In the genomic region with DNA sequence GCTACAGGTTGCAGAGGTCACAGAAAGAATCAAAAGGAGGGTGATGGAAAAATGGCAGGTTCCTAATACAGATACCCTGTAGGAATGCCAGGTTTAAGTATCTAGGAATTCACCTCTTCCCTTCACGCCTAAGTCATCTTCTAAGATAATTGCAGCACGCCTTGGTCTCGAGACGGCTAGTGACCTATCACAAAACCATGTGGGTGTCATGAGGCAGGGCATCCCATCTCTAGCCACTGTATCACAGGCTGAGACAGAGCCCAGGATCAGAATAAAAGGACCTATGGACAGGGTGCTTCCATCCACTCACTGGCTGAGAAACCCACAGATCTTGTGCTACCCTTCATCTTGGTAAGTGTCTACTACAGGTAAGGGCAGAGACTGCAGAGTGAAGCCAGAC, we compare ENCODE assay signal across 36 mouse cellular contexts. TPM values are rescaled to one million over a fixed set of nuclear protein-coding genes. Genes with fewer than 3 reads are reported as not detected.
"Had no signal": no experiment of that assay in that cellular context is flagged by ENCODE, and none has a peak within 500 bp of the region (broad histone marks: within the 10 kb centered on the region; RNA-seq: fewer than 3 reads in every experiment).

A gene (plus strand): TSS at position 301 of the 400 bp plus-strand sequence.

- H3K36me3 ChIP-seq: limb, embryonic 10.5 days; limb, embryonic 12.5 days; limb, embryonic 13.5 days; limb, embryonic 15.5 days; liver, embryonic 12.5 days; liver, embryonic 13.5 days; liver, embryonic 15.5 days; lung, embryonic 15.5 days; midbrain, embryonic 10.5 days; midbrain, embryonic 12.5 days; midbrain, embryonic 13.5 days; midbrain, embryonic 15.5 days had no signal

- H3K9me3 ChIP-seq: limb, embryonic 10.5 days; limb, embryonic 12.5 days; limb, embryonic 13.5 days; limb, embryonic 15.5 days; liver, embryonic 12.5 days; liver, embryonic 13.5 days; liver, embryonic 15.5 days; lung, embryonic 15.5 days; megakaryocyte, embryonic 14.5 days; midbrain, embryonic 10.5 days; midbrain, embryonic 12.5 days; midbrain, embryonic 13.5 days; midbrain, embryonic 15.5 days had no signal

- DNase-seq: left cerebral cortex, postnatal 4 days; liver; liver, embryonic 13.5 days; liver, postnatal 0 days; lung, adult 18-20 months; lung, embryonic 14.5 days; lung, postnatal 10 days; lung, postnatal 14 days; lung, postnatal 36 days; midbrain, embryonic 14.5 days had no signal

- H3K4me1 ChIP-seq: limb, embryonic 10.5 days; limb, embryonic 12.5 days; limb, embryonic 13.5 days; limb, embryonic 15.5 days; liver, embryonic 12.5 days; liver, embryonic 13.5 days; liver, embryonic 15.5 days; lung, embryonic 15.5 days; megakaryocyte, embryonic 14.5 days; midbrain, embryonic 10.5 days; midbrain, embryonic 12.5 days; midbrain, embryonic 13.5 days; midbrain, embryonic 15.5 days had no signal

- H3K4me2 ChIP-seq: limb, embryonic 12.5 days; limb, embryonic 13.5 days; limb, embryonic 15.5 days; liver, embryonic 11.5 days; liver, embryonic 12.5 days; liver, embryonic 13.5 days; liver, embryonic 15.5 days; lung, embryonic 14.5 days; lung, embryonic 15.5 days; midbrain, embryonic 11.5 days; midbrain, embryonic 12.5 days; midbrain, embryonic 13.5 days; midbrain, embryonic 15.5 days had no signal

- H3K9ac ChIP-seq: limb, embryonic 12.5 days; limb, embryonic 13.5 days; limb, embryonic 15.5 days; liver, embryonic 12.5 days; liver, embryonic 13.5 days; liver, embryonic 14.5 days; liver, embryonic 15.5 days; liver, postnatal 0 days; lung, embryonic 14.5 days; lung, embryonic 15.5 days; midbrain, embryonic 12.5 days; midbrain, embryonic 13.5 days; midbrain, embryonic 15.5 days had no signal

- H3K27ac ChIP-seq: left cerebral cortex, adult 2 months; limb, embryonic 10.5 days; limb, embryonic 12.5 days; limb, embryonic 13.5 days; limb, embryonic 15.5 days; liver, embryonic 12.5 days; liver, embryonic 13.5 days; liver, embryonic 14.5 days; liver, embryonic 15.5 days; lung, embryonic 15.5 days; macrophage; midbrain, embryonic 10.5 days; midbrain, embryonic 12.5 days; midbrain, embryonic 13.5 days; midbrain, embryonic 15.5 days had no signal

- H3K27me3 ChIP-seq: limb, embryonic 12.5 days; limb, embryonic 13.5 days; limb, embryonic 15.5 days; liver, embryonic 12.5 days; liver, embryonic 13.5 days; liver, embryonic 15.5 days; lung, embryonic 15.5 days; megakaryocyte, embryonic 14.5 days; midbrain, embryonic 12.5 days; midbrain, embryonic 13.5 days; midbrain, embryonic 15.5 days had no signal

- ATAC-seq: liver, embryonic 12.5 days; liver, postnatal 0 days; lung, postnatal 0 days; midbrain, embryonic 13.5 days; midbrain, embryonic 15.5 days; midbrain, embryonic 16.5 days had no signal

- H3K4me3 ChIP-seq: left cerebral cortex, adult 2 months; limb, embryonic 10.5 days; limb, embryonic 12.5 days; limb, embryonic 13.5 days; limb, embryonic 15.5 days; liver, embryonic 12.5 days; liver, embryonic 13.5 days; liver, embryonic 15.5 days; lung, embryonic 15.5 days; megakaryocyte, embryonic 14.5 days; midbrain, embryonic 10.5 days; midbrain, embryonic 12.5 days; midbrain, embryonic 13.5 days; midbrain, embryonic 15.5 days; myocyte had no signal

RNA-seq across cellular contexts. Expression of the gene that starts here (rescaled TPM):
- polyA plus RNA-seq: limb, embryonic 10.5 days; limb, embryonic 11.5 days; limb, embryonic 12.5 days; limb, embryonic 13.5 days; limb, embryonic 14.5 days; liver, adult 2 months; liver, embryonic 11.5 days; liver, embryonic 12.5 days; liver, embryonic 13.5 days; liver, embryonic 14.5 days; liver, embryonic 15.5 days; liver, embryonic 16.5 days; liver, postnatal 0 days; lung, embryonic 14.5 days; lung, embryonic 15.5 days; lung, embryonic 16.5 days; lung, postnatal 0 days; macrophage; midbrain, embryonic 10.5 days; midbrain, embryonic 11.5 days; midbrain, embryonic 12.5 days; midbrain, embryonic 13.5 days; midbrain, embryonic 14.5 days; midbrain, embryonic 15.5 days; midbrain, embryonic 16.5 days; midbrain, postnatal 0 days; myocyte had no signal
